Mouse (Mus musculus) heart, embryonic 11.5 days (tissue): Measurements from ENCODE around the gene Gabrb1. TPM values are rescaled to one million over a fixed set of nuclear protein-coding genes. Genes with fewer than 3 reads are reported as not detected.
A peak's percentile ranks its signal among the peaks of the same experiment; 100 is the strongest.

ENCODE experiments used
- ATAC-seq: fragments of 200-750 bp; cut with Nextera tagmentation; replicated peaks from 2 replicates; pipeline ENCODE4 v1.8.0; 2017; ENCODE audit warnings: moderate library complexity; ENCODE audit not compliant: insufficient number of reproducible peaks, low FRiP score, low TSS enrichment
- H3K27ac ChIP-seq: fragments of 300-500 bp; sonication (generic); 2 replicates; pipeline ENCODE4 v1.5.1; 2014; ENCODE audit warnings: mild to moderate bottlenecking, low read depth, low read length
- H3K27me3 ChIP-seq: fragments of 300-500 bp; sonication (generic); 2 replicates; pipeline ENCODE4 v1.6.1; 2014; ENCODE audit warnings: mild to moderate bottlenecking, low read length, mixed read lengths; ENCODE audit not compliant: control insufficient read depth, insufficient read depth
- H3K36me3 ChIP-seq: fragments of 300-500 bp; sonication (generic); 2 replicates; pipeline ENCODE4 v1.6.1; 2014; ENCODE audit warnings: mild to moderate bottlenecking, low read length, moderate library complexity, mixed read lengths; ENCODE audit not compliant: control insufficient read depth, insufficient read depth
- H3K4me1 ChIP-seq: fragments of 300-500 bp; sonication (generic); 2 replicates; pipeline ENCODE4 v1.6.1; 2014; ENCODE audit warnings: low read length; ENCODE audit not compliant: control insufficient read depth, insufficient read depth
- H3K4me2 ChIP-seq: fragments of 300-500 bp; sonication (generic); 2 replicates; pipeline ENCODE4 v1.6.1; 2014; ENCODE audit warnings: mild to moderate bottlenecking, moderate library complexity
- H3K4me3 ChIP-seq: fragments of 300-500 bp; sonication (generic); 2 replicates; pipeline ENCODE4 v1.5.1; 2014; ENCODE audit warnings: low read depth, low read length
- H3K9ac ChIP-seq: fragments of 300-500 bp; sonication (generic); 2 replicates; pipeline ENCODE4 v1.6.1; 2014; ENCODE audit warnings: mild to moderate bottlenecking, low read depth, low read length, moderate library complexity
- H3K9me3 ChIP-seq: fragments of 300-500 bp; sonication (generic); replicated peaks from 2 replicates; pipeline ENCODE4 v1.6.1; 2016; ENCODE audit warnings: low read length; ENCODE audit not compliant: control insufficient read depth
- WGBS: fragments of 180-500 bp; shearing (Covaris S2); extraction: QIAGEN DNeasy Blood & Tissue Kit; methylation state at CpG from one replicate; pipeline ENCODE4 v1.1.7; 2014; ENCODE audit not compliant: insufficient replicate concordance; 5-methylcytosine and 5-hydroxymethylcytosine counted together
- polyA plus RNA-seq: library from polyadenylated mRNA; unstranded; fragments of >200 nt; fragmentation: Nextera tagmentation; extraction: Ambion mirVana; gene quantifications from 2 replicates; pipeline ENCODE4 v1.2.1, GENCODE M21; 2014

Gabrb1 gene
- polyA plus RNA-seq, 1 experiment from 2014 or later: 1.1 TPM

DNA sequence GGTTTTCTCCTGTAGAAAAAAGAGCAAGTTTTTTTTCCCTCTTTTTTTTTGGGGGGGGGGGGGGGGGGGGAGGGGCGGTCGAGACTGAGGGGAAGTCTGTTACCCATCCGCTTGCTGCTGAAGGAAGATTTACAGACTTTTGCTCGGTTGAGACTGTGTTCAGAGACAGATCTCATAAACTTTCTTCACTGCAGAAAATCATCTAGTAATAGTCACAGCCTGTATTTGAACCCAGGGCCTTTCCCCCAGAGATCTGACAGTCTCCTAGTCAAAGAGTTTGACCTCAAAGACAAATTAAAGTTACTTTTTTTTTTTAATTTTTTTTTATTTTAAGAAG is 510.3 kb downstream of the Gabrb1 start:
- Histone ChIP-seq H3K27me3 (no peaks in the 10 kb centered on the region), H3K36me3 (no peaks in the 10 kb centered on the region), H3K9me3 (no peaks in the 10 kb centered on the region), H3K9ac (peak overlapping the region; percentile 74; the same call in 1 of the 2 replicates), H3K4me3 (peak overlapping the region; percentile 65), H3K4me1 (peaks cover 16% of the 10 kb centered on the region), H3K27ac (peak overlapping the region; percentile 7; the same call in 1 of the 2 replicates), H3K4me2 (peak overlapping the region; percentile 76)
- WGBS: 0% methylated on average over 4 of the region's 4 CpGs
- peak; percentile 36 for ATAC-seq

DNA sequence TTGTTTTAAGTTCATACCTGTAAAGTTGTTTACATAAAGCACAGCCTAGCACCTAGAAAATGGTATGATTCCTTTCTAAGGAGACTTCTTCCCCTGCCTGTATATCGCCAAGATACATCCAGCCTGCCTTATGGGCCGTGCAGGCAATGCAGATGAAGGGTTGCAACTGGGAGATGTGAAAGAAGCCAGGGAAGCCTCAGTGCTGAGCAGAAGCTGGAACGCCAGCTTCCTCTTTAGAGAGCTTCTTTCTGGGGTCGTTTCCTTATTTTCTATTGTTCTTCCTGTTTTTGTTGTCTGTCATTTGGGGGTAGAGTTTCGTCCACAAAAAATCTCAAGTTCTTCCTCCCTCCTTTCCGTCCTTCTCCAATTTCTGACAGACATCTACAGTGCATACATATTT is 512.2 kb downstream of the Gabrb1 start:
- H3K36me3 ChIP-seq: no peaks in the 10 kb centered on the region
- H3K4me1 ChIP-seq: peaks cover 16% of the 10 kb centered on the region
- H3K27me3 ChIP-seq: no peaks in the 10 kb centered on the region
- H3K9ac ChIP-seq: no peak overlapping the region
- WGBS: 58% methylated on average over 6 of the region's 6 CpGs
- H3K27ac ChIP-seq: no peak overlapping the region
- H3K4me3 ChIP-seq: no peak overlapping the region
- no peaks in the 10 kb centered on the region for H3K9me3 ChIP-seq
- ATAC-seq: no peak
- H3K4me2 ChIP-seq: no peak overlapping the region

- no peak overlapping the region for H3K27ac ChIP-seq
- H3K4me3 ChIP-seq: no peak overlapping the region
- WGBS: 33% methylated on average over 3 of the region's 3 CpGs
- no peaks in the 10 kb centered on the region for H3K27me3 ChIP-seq
- H3K9me3 ChIP-seq: no peaks in the 10 kb centered on the region
- no peak overlapping the region for H3K9ac ChIP-seq
- ATAC-seq: no peak
- H3K4me1 ChIP-seq: no peaks in the 10 kb centered on the region
- H3K36me3 ChIP-seq: no peaks in the 10 kb centered on the region
- H3K4me2 ChIP-seq: no peak overlapping the region
Measured at GRCm38 (mm10) chr5:72172675-72173074, 514.8 kb downstream of the Gabrb1 start.

DNA sequence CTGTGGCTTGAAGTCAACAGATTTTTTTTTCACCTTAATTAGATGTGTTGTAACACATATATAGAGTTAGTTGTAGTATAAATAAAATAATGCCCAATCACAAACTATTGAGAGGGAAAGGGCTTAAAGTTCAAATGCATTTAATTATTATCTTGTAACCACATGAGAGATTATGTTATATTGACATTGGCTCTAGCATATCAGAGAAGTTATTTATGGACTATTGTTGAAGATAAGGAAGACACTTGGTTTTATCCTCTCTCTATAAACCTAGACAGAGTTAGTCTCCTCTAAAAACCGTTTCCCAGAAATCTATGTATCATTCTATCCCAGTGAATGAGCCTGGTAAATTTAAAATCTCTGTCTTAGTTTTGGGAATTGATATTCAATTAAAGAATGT is 515.6 kb downstream of the Gabrb1 start:
- no peak overlapping the region for H3K27ac ChIP-seq
- no peaks in the 10 kb centered on the region for H3K9me3 ChIP-seq
- H3K27me3 ChIP-seq: no peaks in the 10 kb centered on the region
- ATAC-seq: no peak
- H3K4me1 ChIP-seq: no peaks in the 10 kb centered on the region
- H3K9ac ChIP-seq: no peak overlapping the region
- WGBS: 46% methylated on average over 1 of the region's 1 CpGs
- no peak overlapping the region for H3K4me2 ChIP-seq
- no peaks in the 10 kb centered on the region for H3K36me3 ChIP-seq
- no peak overlapping the region for H3K4me3 ChIP-seq

GRCm38 (mm10) chr5:72175050-72175449 is 517.1 kb downstream of the Gabrb1 start:
- H3K4me2 ChIP-seq: peak overlapping the region; percentile 34; the same call in 1 of the 2 replicates
- H3K9me3 ChIP-seq: no peaks in the 10 kb centered on the region
- no peak overlapping the region for H3K9ac ChIP-seq
- WGBS: 79% methylated on average over 4 of the region's 4 CpGs
- no peaks in the 10 kb centered on the region for H3K4me1 ChIP-seq
- no peak overlapping the region for H3K27ac ChIP-seq
- no peaks in the 10 kb centered on the region for H3K27me3 ChIP-seq
- no peaks in the 10 kb centered on the region for H3K36me3 ChIP-seq
- H3K4me3 ChIP-seq: no peak overlapping the region
- no peak for ATAC-seq

- H3K36me3 ChIP-seq: no peaks in the 10 kb centered on the region
- no peak overlapping the region for H3K27ac ChIP-seq
- no peak for ATAC-seq
- 24% methylated on average over 7 of the region's 7 CpGs for WGBS
- no peaks in the 10 kb centered on the region for H3K4me1 ChIP-seq
- H3K9ac ChIP-seq: no peak overlapping the region
- no peaks in the 10 kb centered on the region for H3K27me3 ChIP-seq
- no peak overlapping the region for H3K4me3 ChIP-seq
- no peaks in the 10 kb centered on the region for H3K9me3 ChIP-seq
- peak overlapping the region; percentile 34 for H3K4me2 ChIP-seq
Measured at GRCm38 (mm10) chr5:72175530-72175929, 517.6 kb downstream of the Gabrb1 start.

- H3K4me2 ChIP-seq: no peak overlapping the region
- no peak overlapping the region for H3K4me3 ChIP-seq
- H3K27me3 ChIP-seq: no peaks in the 10 kb centered on the region
- 4% methylated on average over 1 of the region's 1 CpGs for WGBS
- no peak overlapping the region for H3K9ac ChIP-seq
- ATAC-seq: no peak
- H3K4me1 ChIP-seq: peaks cover 5% of the 10 kb centered on the region; the same call in 1 of the 2 replicates
- H3K36me3 ChIP-seq: no peaks in the 10 kb centered on the region
- no peaks in the 10 kb centered on the region for H3K9me3 ChIP-seq
- H3K27ac ChIP-seq: no peak overlapping the region
Measured at GRCm38 (mm10) chr5:72181194-72181593, 523.3 kb downstream of the Gabrb1 start.

DNA sequence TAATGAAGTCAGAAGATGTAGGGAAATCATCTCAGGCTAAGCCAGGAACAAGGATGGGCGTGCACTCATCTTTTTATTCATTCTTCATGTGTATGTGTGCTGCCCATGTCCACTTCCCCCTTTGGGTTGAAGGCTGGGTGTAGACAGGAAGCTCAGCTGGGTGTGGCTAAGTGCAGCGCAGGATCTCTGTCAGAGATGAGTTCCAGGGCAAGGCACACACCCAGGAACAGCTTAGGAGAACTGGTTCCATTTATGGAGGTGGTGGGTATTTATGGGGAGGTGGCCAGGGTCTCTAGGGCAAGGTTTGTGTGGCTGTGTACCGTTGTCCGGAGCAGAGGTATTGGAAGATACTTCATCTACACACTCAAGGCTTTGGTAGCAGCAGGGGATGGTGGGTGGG is 524.9 kb downstream of the Gabrb1 start:
- Histone ChIP-seq H3K27me3 (no peaks in the 10 kb centered on the region), H3K4me3 (no peak overlapping the region), H3K4me2 (no peak overlapping the region), H3K9me3 (no peaks in the 10 kb centered on the region), H3K9ac (no peak overlapping the region), H3K27ac (no peak overlapping the region), H3K4me1 (peaks cover 5% of the 10 kb centered on the region; the same call in 1 of the 2 replicates), H3K36me3 (no peaks in the 10 kb centered on the region)
- ATAC-seq: 0 out of 2 replicates have a peak, but pooled peaks have one; percentile 59
- WGBS: 81% methylated on average over 4 of the region's 4 CpGs

DNA sequence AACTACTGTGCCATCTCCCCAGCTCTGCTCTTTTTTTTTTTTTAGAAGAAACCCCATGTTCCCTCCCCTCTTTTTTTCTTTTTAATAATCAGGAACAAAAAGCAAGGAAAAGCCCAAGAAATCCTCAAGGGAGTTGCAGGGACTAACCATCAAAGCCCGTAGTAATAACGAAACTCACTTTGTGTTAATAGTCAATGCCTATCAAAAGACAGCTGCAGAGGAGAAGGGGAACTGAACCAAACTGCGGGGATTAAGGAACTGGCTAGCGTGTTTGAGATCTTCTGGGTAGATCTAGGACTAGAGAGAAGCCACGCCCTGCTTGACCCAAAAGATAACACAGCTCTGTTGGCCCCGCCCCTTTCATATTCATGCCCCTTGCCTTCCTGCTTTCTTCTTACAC is 526.0 kb downstream of the Gabrb1 start:
- H3K36me3 ChIP-seq: no peaks in the 10 kb centered on the region
- no peak overlapping the region for H3K27ac ChIP-seq
- 79% methylated on average over 6 of the region's 6 CpGs for WGBS
- no peak overlapping the region for H3K4me2 ChIP-seq
- H3K4me1 ChIP-seq: peaks cover 5% of the 10 kb centered on the region; the same call in 1 of the 2 replicates
- H3K9ac ChIP-seq: no peak overlapping the region
- H3K4me3 ChIP-seq: no peak overlapping the region
- H3K9me3 ChIP-seq: no peaks in the 10 kb centered on the region
- ATAC-seq: no peak
- no peaks in the 10 kb centered on the region for H3K27me3 ChIP-seq
